Mouse (Mus musculus) lung, postnatal 0 days (tissue): ENCODE data around the gene Agtpbp1. TPM values are rescaled to one million over a fixed set of nuclear protein-coding genes. Genes with fewer than 3 reads are reported as not detected.
A peak's percentile ranks its signal among the peaks of the same experiment; 100 is the strongest.

ENCODE experiments used
- ATAC-seq: fragments of 200-750 bp; cut with Nextera tagmentation; 2 replicates; pipeline ENCODE4 v1.8.0; 2017; ENCODE audit warnings: moderate library complexity
- DNase-seq: peaks from one replicate; pipeline ENCODE4 v3.0.0-alpha.2; 2016; ENCODE audit warnings: low spot score
- H3K27ac ChIP-seq: fragments of 300-500 bp; sonication (generic); 2 replicates; pipeline ENCODE4 v1.5.1; 2014; ENCODE audit warnings: antibody characterized with exemption, mild to moderate bottlenecking, low read length, mixed read lengths
- H3K27me3 ChIP-seq: fragments of 300-500 bp; sonication (generic); replicated peaks from 2 replicates; pipeline ENCODE4 v1.6.1; 2014; ENCODE audit warnings: low read length, mixed read lengths; ENCODE audit not compliant: insufficient read depth
- H3K36me3 ChIP-seq: fragments of 300-500 bp; sonication (generic); 2 replicates; pipeline ENCODE4 v1.6.1; 2014; ENCODE audit warnings: low read length, mixed read lengths; ENCODE audit not compliant: insufficient read depth
- H3K4me1 ChIP-seq: fragments of 300-500 bp; sonication (generic); 2 replicates; pipeline ENCODE4 v1.6.1; 2014; ENCODE audit warnings: antibody characterized with exemption, low read depth, low read length, mixed read lengths; ENCODE audit not compliant: insufficient read depth
- H3K4me2 ChIP-seq: fragments of 300-500 bp; sonication (generic); replicated peaks from 2 replicates; pipeline ENCODE4 v1.6.1; 2014; ENCODE audit warnings: low read depth, mild to moderate bottlenecking, low read length, moderate library complexity, mixed read lengths
- H3K4me3 ChIP-seq: fragments of 300-500 bp; sonication (generic); 2 replicates; pipeline ENCODE4 v1.5.1; 2014; ENCODE audit warnings: low read depth, low read length
- H3K9ac ChIP-seq: fragments of 300-500 bp; sonication (generic); replicated peaks from 2 replicates; pipeline ENCODE4 v1.6.1; 2014; ENCODE audit warnings: low read depth, mild to moderate bottlenecking
- H3K9me3 ChIP-seq: fragments of 300-500 bp; sonication (generic); 2 replicates; pipeline ENCODE4 v1.6.1; 2016; ENCODE audit warnings: low read length, mixed read lengths
- CTCF ChIP-seq: IDR thresholded peaks from 2 replicates; pipeline ENCODE4 v1.5.1; 2016; ENCODE audit warnings: antibody characterized with exemption, mild to moderate bottlenecking
- EP300 ChIP-seq: IDR thresholded peaks from 2 replicates; pipeline ENCODE4 v1.6.1; 2016; ENCODE audit warnings: antibody characterized with exemption, mild to moderate bottlenecking, control low read depth
- WGBS: fragments of 180-500 bp; shearing (Covaris S2); extraction: QIAGEN DNeasy Blood & Tissue Kit; methylation state at CpG from one replicate; pipeline ENCODE4 v1.1.7; 2014; 5-methylcytosine and 5-hydroxymethylcytosine counted together
- polyA plus RNA-seq: library from polyadenylated mRNA; unstranded; fragments of >200 nt; fragmentation: Nextera tagmentation; extraction: Ambion mirVana; gene quantifications from 2 replicates; pipeline ENCODE4 v1.2.1, GENCODE M21; 2015

Agtpbp1 gene
- polyA plus RNA-seq, 1 experiment from 2014 or later: 14.1 TPM

DNA sequence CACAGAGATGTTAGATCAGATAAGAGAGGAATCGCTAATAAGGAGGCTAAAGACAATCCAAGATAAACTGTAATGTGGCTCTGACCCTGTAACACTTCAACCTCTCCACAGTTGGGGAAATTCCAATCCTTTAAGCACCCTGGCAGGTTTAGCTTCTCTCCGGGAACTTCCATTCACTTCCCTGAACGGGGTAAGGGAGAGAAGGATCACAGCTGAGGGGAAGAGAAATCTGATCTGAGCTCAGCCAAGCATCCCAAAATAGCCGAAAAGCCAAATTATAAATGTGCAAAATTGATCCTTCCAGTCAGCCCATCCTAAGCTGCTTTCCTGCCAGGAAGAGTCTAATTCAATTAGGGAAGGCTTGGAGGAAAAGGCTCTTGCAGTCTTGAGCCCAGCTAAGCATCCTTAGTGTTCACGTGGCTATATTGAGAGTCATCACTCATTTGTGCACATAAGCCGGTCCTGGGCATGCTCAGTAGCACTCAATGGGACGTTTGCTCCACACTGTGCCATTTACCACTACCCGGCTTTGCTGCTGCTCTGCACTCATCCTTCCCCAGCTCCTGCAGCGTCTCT is 19.0 kb downstream of the Agtpbp1 start:
- H3K9me3 ChIP-seq: no peaks in the 10 kb centered on the region
- H3K4me2 ChIP-seq: no peak overlapping the region
- H3K4me1 ChIP-seq: no peaks in the 10 kb centered on the region
- no peaks in the 10 kb centered on the region for H3K36me3 ChIP-seq
- no peak for ATAC-seq
- no peak overlapping the region for H3K9ac ChIP-seq
- no peak for TF ChIP-seq EP300
- no peak for TF ChIP-seq CTCF
- no peaks in the 10 kb centered on the region for H3K27me3 ChIP-seq
- no peak overlapping the region for H3K4me3 ChIP-seq
- H3K27ac ChIP-seq: no peak overlapping the region
- no peak for DNase-seq
- 46% methylated on average over 9 of the region's 9 CpGs for WGBS

DNA sequence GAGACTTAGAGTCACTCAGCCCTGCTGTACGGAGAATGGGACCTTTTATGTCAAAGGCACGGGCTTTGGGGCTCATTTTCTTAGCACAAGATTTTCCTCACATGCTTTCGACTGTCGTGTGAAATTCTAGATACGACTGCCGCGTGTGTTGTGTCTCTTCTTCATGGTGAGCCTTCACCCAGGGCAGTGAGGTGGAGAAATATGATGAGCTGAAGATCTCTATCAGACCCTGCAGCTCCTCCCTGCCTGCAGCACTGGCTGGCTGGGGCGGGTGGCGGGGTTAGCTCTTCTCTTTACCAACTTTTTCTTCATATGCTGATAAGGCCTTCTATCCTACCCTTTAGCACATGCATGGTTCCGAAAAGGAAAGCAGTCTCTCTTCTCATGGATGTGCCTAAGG is 20.1 kb downstream of the Agtpbp1 start:
- H3K4me2 ChIP-seq: no peak overlapping the region
- H3K27ac ChIP-seq: peak overlapping the region; percentile 20; the same call in 1 of the 2 replicates
- WGBS: 55% methylated on average over 10 of the region's 10 CpGs
- no peaks in the 10 kb centered on the region for H3K9me3 ChIP-seq
- no peaks in the 10 kb centered on the region for H3K4me1 ChIP-seq
- DNase-seq (no peak), ATAC-seq (peak; percentile 25; the same call in 1 of the 2 replicates)
- no peaks in the 10 kb centered on the region for H3K36me3 ChIP-seq
- H3K27me3 ChIP-seq: no peaks in the 10 kb centered on the region
- no peak overlapping the region for H3K4me3 ChIP-seq
- H3K9ac ChIP-seq: no peak overlapping the region
- TF ChIP-seq CTCF: no peak
- TF ChIP-seq EP300: no peak

DNA sequence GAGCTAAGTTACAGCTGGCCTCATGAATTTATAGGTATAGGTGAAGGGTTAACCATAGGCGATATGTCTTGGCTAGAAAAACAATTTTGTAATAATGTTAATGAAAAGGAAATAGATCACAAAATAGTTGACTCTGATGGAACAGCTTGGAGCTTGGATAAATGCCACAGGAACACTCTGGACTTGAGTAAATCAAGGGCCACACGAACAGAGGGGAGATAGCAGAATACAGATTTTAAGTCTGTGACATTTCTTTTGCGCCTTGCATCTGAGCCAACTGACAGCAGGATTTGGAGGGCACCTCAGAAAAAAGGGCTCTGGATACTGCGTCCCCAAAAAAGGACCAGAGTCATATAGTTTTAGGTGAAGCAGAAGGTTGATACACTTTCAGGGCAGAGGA is 20.5 kb downstream of the Agtpbp1 start:
- H3K36me3 ChIP-seq: no peaks in the 10 kb centered on the region
- no peaks in the 10 kb centered on the region for H3K9me3 ChIP-seq
- DNase-seq (peak; percentile 56), ATAC-seq (peak; percentile 46; the same call in 1 of the 2 replicates)
- 53% methylated on average over 4 of the region's 4 CpGs for WGBS
- no peaks in the 10 kb centered on the region for H3K4me1 ChIP-seq
- no peak overlapping the region for H3K27ac ChIP-seq
- H3K27me3 ChIP-seq: no peaks in the 10 kb centered on the region
- H3K4me2 ChIP-seq: no peak overlapping the region
- TF ChIP-seq CTCF (no peak), EP300 (no peak)
- no peak overlapping the region for H3K4me3 ChIP-seq
- H3K9ac ChIP-seq: no peak overlapping the region

DNA sequence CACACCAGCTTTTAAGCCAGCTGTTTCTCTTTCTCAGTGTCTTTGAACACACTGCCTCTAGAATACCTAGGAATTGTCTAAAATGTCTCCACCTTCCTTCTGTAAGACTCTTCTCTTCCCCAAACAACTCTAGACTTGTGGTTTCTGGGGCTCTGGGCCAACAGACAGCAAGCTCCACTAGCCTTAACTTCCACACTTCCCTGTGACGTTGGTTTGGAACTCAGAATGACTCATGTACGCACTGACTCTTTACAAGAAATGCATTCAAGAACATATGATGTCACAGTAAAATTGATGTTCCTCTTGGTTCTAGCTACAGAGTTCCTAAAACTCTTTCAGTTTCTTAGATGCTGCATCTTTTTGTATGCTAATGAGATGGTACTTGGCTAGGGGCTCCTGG is 22.6 kb downstream of the Agtpbp1 start:
- Histone ChIP-seq H3K4me1 (no peaks in the 10 kb centered on the region), H3K9ac (no peak overlapping the region), H3K4me2 (no peak overlapping the region), H3K27me3 (no peaks in the 10 kb centered on the region), H3K36me3 (no peaks in the 10 kb centered on the region), H3K4me3 (no peak overlapping the region), H3K27ac (no peak overlapping the region), H3K9me3 (no peaks in the 10 kb centered on the region)
- DNase-seq: peak; percentile 47
- 84% methylated on average over 2 of the region's 2 CpGs for WGBS
- no peak for ATAC-seq
- TF ChIP-seq CTCF (no peak), EP300 (no peak)

DNA sequence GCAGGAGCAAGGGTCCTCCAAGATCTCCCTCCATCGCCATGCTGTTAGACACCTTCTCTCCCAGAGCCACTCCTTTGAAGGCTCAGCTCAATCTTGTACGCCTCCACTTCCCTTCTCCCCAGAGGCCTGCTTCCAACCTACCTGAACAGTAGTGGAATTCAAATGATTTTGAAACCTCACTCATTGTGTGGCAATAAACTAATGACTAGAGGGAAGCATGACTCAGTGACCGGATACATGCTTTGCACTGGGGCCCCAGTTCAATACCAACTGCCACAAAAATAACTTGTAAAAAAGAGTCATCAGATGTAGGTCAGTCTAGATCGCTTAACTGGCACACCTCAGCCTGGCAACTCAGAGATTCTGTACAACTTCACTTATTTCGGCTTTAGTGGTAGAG is 26.3 kb downstream of the Agtpbp1 start:
- Histone ChIP-seq H3K4me2 (no peak overlapping the region), H3K9ac (no peak overlapping the region), H3K27ac (no peak overlapping the region), H3K9me3 (no peaks in the 10 kb centered on the region), H3K27me3 (no peaks in the 10 kb centered on the region), H3K4me1 (peaks cover 13% of the 10 kb centered on the region; the same call in 1 of the 2 replicates), H3K36me3 (no peaks in the 10 kb centered on the region), H3K4me3 (no peak overlapping the region)
- ATAC-seq (no peak), DNase-seq (peak; percentile 19)
- 82% methylated on average over 5 of the region's 5 CpGs for WGBS
- TF ChIP-seq EP300 (no peak), CTCF (no peak)

DNA sequence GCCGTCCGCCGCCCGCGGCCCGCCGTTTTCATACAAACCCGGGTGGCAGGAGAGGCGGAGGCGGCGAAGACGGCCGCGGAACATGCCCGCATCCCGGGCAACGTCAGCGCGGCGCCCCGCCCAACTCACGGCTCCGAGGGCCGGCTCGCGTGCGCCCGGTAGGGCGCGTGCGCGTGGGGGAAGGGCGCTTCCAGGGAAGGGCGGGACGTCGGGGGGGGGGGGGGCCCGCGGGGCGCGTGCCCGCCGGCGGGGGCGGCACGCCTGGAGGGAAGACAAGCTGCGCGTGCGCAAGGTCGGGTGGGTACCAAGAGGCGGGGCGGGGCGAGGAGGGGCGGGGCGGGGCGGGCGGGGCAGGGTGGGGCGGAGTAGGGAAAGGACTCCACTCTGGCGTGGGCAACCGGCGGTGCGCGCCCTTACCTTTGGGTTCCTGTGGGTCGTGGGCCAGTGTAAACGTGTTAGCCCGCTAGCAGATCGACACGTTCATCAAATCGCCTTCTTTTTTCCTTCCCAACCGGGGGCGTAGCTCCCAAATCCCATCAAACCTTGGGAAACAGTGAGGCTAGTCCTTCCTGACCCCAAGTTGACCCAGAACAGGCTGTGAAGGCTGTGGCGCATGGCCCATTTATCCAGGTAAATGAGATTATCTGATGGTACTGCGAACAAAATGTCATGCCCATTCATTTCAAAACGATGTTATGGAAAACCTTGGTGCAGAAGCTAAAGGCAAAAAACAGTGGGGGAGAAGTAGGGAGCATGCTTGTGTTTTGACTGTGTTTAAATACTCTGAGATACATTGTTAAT is 27.6 kb downstream of the Agtpbp1 start:
- peak overlapping the region; percentile 59 for H3K9ac ChIP-seq
- H3K9me3 ChIP-seq: no peaks in the 10 kb centered on the region
- no peaks in the 10 kb centered on the region for H3K36me3 ChIP-seq
- peak overlapping the region; percentile 84 for H3K4me3 ChIP-seq
- ATAC-seq (peak; percentile 96), DNase-seq (peak; percentile 91)
- H3K27ac ChIP-seq: peak overlapping the region; percentile 85
- no peaks in the 10 kb centered on the region for H3K27me3 ChIP-seq
- TF ChIP-seq EP300 (no peak), CTCF (no peak)
- peaks cover 13% of the 10 kb centered on the region; the same call in 1 of the 2 replicates for H3K4me1 ChIP-seq
- peak overlapping the region; percentile 82 for H3K4me2 ChIP-seq
- under 1% methylated on average over 17 of the region's 73 CpGs for whole genome bisulfite sequencing
